In genomic region chr7:65779716-65780372, GRCm38 (mm10) we compare ENCODE assay signal across 13 mouse cellular contexts.
DNase-seq lines count a peak whose midpoint lies in the region; ATAC-seq and TF ChIP-seq lines count a peak whose summit lies in the region.
"Had no signal": no experiment of that assay in that cellular context is flagged by ENCODE, and none has a peak within 500 bp of the region (broad histone marks: within the 10 kb centered on the region; RNA-seq: fewer than 3 reads in every experiment).

No protein-coding gene starts in this region.

- no peak for TF ChIP-seq POLR2A in CH12.LX (IDR thresholded peaks at IDR 0.05; ENCODE audit: low read depth, low read length)

- no peak for ATAC-seq in forebrain, embryonic 12.5 days (ENCODE audit: low FRiP score)
- ATAC-seq in forebrain, embryonic 13.5 days, result no peak

- dilution Hi-C loops in CH12.LX (cut with MboI; ENCODE audit: extremely low pct_ligation_motif_present, extremely low pct_unique_long_range_greater_than_20kb, low sequenced_read_pairs), result no loop called here

- in situ Hi-C loops in CH12.LX (cut with MboI; ENCODE audit: low pct_ligation_motif_present, low pct_unique_long_range_greater_than_20kb, low sequenced_read_pairs), result no loop called here

- no peak for TF ChIP-seq CTCF in CH12.LX (conservative IDR thresholded peaks at IDR 0.05 in 1 of 2, IDR thresholded peaks at IDR 0.05 in 1 of 2; ENCODE audit: low read depth in 2 of 2, low read length in 2 of 2)

- WGBS in forebrain, embryonic 12.5 days, result 81% methylated on average over 14 of the region's 14 CpGs
- WGBS in forebrain, embryonic 13.5 days, result 72% methylated on average over 14 of the region's 14 CpGs

- no peak overlapping the region for H3K4me3 ChIP-seq in forebrain, embryonic 12.5 days (replicated peaks)
- no peak overlapping the region for H3K4me3 ChIP-seq in forebrain, embryonic 13.5 days
- no peak overlapping the region for H3K4me3 ChIP-seq in CH12.LX (replicated peaks in 1 of 3; ENCODE audit: low read depth in 2 of 3, low read length in 2 of 3, poor library complexity in 1 of 3)
- H3K4me3 ChIP-seq: megakaryocyte, embryonic 14.5 days had no signal

- H3K9me3 ChIP-seq in forebrain, embryonic 12.5 days, result no peaks in the 10 kb centered on the region
- no peaks in the 10 kb centered on the region for H3K9me3 ChIP-seq in forebrain, embryonic 13.5 days (replicated peaks)
- peaks cover 3% of the 10 kb centered on the region for H3K9me3 ChIP-seq in CH12.LX (replicated peaks; ENCODE audit: low read length)

- H3K27ac ChIP-seq in forebrain, embryonic 12.5 days, result peak overlapping the region; percentile 60; the same call in 1 of the 2 replicates
- no peak overlapping the region for H3K27ac ChIP-seq in forebrain, embryonic 13.5 days
- no peak overlapping the region for H3K27ac ChIP-seq in CH12.LX (ENCODE audit: insufficient read depth, low read depth)

- no peak for TF ChIP-seq EP300 in CH12.LX (IDR thresholded peaks at IDR 0.05; ENCODE audit: low read length)

- no peaks in the 10 kb centered on the region for H3K36me3 ChIP-seq in forebrain, embryonic 12.5 days (replicated peaks)
- H3K36me3 ChIP-seq in forebrain, embryonic 13.5 days (ENCODE audit: poor library complexity, severe bottlenecking), result no peaks in the 10 kb centered on the region
- no peaks in the 10 kb centered on the region for H3K36me3 ChIP-seq in CH12.LX (replicated peaks in 1 of 2; ENCODE audit: control insufficient read depth in 1 of 2, insufficient read depth in 1 of 2, low read length in 1 of 2)

- H3K79me2 ChIP-seq in CH12.LX (replicated peaks; ENCODE audit: control insufficient read depth, extremely low read depth, insufficient read depth, poor library complexity, severe bottlenecking), result no peaks in the 10 kb centered on the region

- TF ChIP-seq RAD21 in CH12.LX (IDR thresholded peaks at IDR 0.05; ENCODE audit: low read depth, low read length), result no peak

- no peak overlapping the region for H3K4me2 ChIP-seq in forebrain, embryonic 12.5 days
- H3K4me2 ChIP-seq in forebrain, embryonic 13.5 days, result no peak overlapping the region
- H3K4me2 ChIP-seq in CH12.LX (ENCODE audit: insufficient read depth, low read depth, poor library complexity, severe bottlenecking), result peak overlapping the region; percentile 32
- H3K4me2 ChIP-seq: liver, embryonic 11.5 days had no signal

- H3K27me3 ChIP-seq in forebrain, embryonic 12.5 days, result 0 out of 2 replicates have a peak, but pooled peaks cover 2% of the 10 kb centered on the region
- no peaks in the 10 kb centered on the region; the same call in 1 of the 2 replicates for H3K27me3 ChIP-seq in forebrain, embryonic 13.5 days
- H3K27me3 ChIP-seq in CH12.LX (replicated peaks), result peaks cover 68% of the 10 kb centered on the region

- DNase-seq in CH12.LX (ENCODE audit: extremely low read depth) (no peak), adipocyte (ENCODE audit: low spot score) (no peak)
- peak; percentile 68 for DNase-seq in fat pad, adult 2 months (ENCODE audit: extremely low read depth, low read depth, low spot score)
- DNase-seq in lung, postnatal 10 days, result peak; percentile 31
- no peak for DNase-seq in adrenal gland, adult 18-20 months (ENCODE audit: low spot score in 2 of 2)
- no peak for DNase-seq in yolk sac, embryonic 10.5 days (ENCODE audit: low spot score)
- DNase-seq: adrenal gland, postnatal 10 days; kidney, postnatal 25 days; thymus, postnatal 25 days had no signal

- H3K4me1 ChIP-seq in forebrain, embryonic 12.5 days, result peaks cover 6% of the 10 kb centered on the region; the same call in 1 of the 2 replicates
- peaks cover 14% of the 10 kb centered on the region for H3K4me1 ChIP-seq in forebrain, embryonic 13.5 days
- no peaks in the 10 kb centered on the region for H3K4me1 ChIP-seq in CH12.LX (ENCODE audit: control insufficient read depth in 1 of 2, insufficient read depth in 2 of 2)
- H3K4me1 ChIP-seq: megakaryocyte, embryonic 14.5 days had no signal

- H3K9ac ChIP-seq in forebrain, embryonic 12.5 days, result no peak overlapping the region
- H3K9ac ChIP-seq in forebrain, embryonic 13.5 days, result no peak overlapping the region
- no peak overlapping the region for H3K9ac ChIP-seq in CH12.LX (ENCODE audit: insufficient read depth, low read depth)

TF ChIP-seq in CH12.LX, 34 proteins besides CTCF, POLR2A, EP300 and RAD21:
- TF ChIP-seq BHLHE40 (IDR thresholded peaks at IDR 0.05; ENCODE audit: low read depth, low read length) (peak; percentile 35; the same call in 1 of the 2 replicates), GABPA (IDR thresholded peaks at IDR 0.05; ENCODE audit: insufficient replicate concordance, low read depth, low read length) (no peak)
TF ChIP-seq in CH12.LX: peak in this region for 1.

Comparison
In these comparisons a context has a peak if more than half of its experiments do, and no peak if none do; other contexts are left out.
1. DNase-seq: peak in fat pad, adult 2 months (single experiment) and lung, postnatal 10 days (single experiment); none in CH12.LX (single experiment), adrenal gland, adult 18-20 months (0 of 2), yolk sac, embryonic 10.5 days (single experiment) and adipocyte (single experiment).